Mouse (Mus musculus) ES-E14 (cell line): ENCODE results near the gene Usp17lc. TPM values are rescaled to one million over a fixed set of nuclear protein-coding genes. Genes with fewer than 3 reads are reported as not detected.
"Not testable (repeated sequence)": the region's sequence is repeated elsewhere in the genome, so short reads cannot be mapped to it uniquely, and the experiment has no call there.

Source experiments
- DNase-seq: peaks from one replicate; pipeline ENCODE4 v3.0.0-alpha.2; 2013; ENCODE audit warnings: low read depth, low spot score
- H3K27ac ChIP-seq: 2 replicates; pipeline ENCODE4 v1.5.1; 2012; ENCODE audit warnings: low read depth, mild to moderate bottlenecking, low read length, moderate library complexity, mixed read lengths; ENCODE audit not compliant: poor library complexity, insufficient read depth, severe bottlenecking
- H3K36me3 ChIP-seq: 2 replicates; pipeline ENCODE4 v1.6.1; 2012; ENCODE audit warnings: mild to moderate bottlenecking, low read length, moderate library complexity, mixed read lengths; ENCODE audit not compliant: control insufficient read depth, poor library complexity, insufficient read depth, severe bottlenecking
- H3K4me1 ChIP-seq, 2 experiments: fragments of 150-350 bp in 1 of 2; sonication (generic) in 1 of 2; 2 replicates each; pipeline ENCODE4 v1.6.1; 2012; ENCODE audit warnings: low read length in 2 of 2, mild to moderate bottlenecking in 1 of 2, mixed read lengths in 1 of 2; ENCODE audit not compliant: control insufficient read depth in 2 of 2, insufficient read depth in 2 of 2, poor library complexity in 1 of 2
- H3K4me3 ChIP-seq, 2 experiments: fragments of 150-350 bp in 1 of 2; sonication (generic) in 1 of 2; 2 replicates each; pipeline ENCODE4 v1.5.1; 2012; ENCODE audit warnings: low read length in 2 of 2, low read depth in 1 of 2, mild to moderate bottlenecking in 1 of 2, mixed read lengths in 1 of 2; ENCODE audit not compliant: insufficient read depth in 1 of 2, poor library complexity in 1 of 2, severe bottlenecking in 1 of 2
- H3K9ac ChIP-seq: 2 replicates; pipeline ENCODE4 v1.6.1; 2012; ENCODE audit warnings: low read depth, mild to moderate bottlenecking, low read length, mixed read lengths; ENCODE audit not compliant: poor library complexity, insufficient read depth, severe bottlenecking
- H3K9me3 ChIP-seq: fragments of 150-350 bp; sonication (generic); 2 replicates; pipeline ENCODE4 v1.6.1; 2012; ENCODE audit warnings: low read depth, mild to moderate bottlenecking, low read length; ENCODE audit not compliant: control insufficient read depth, insufficient read depth
- CHD2 ChIP-seq: IDR thresholded peaks from 2 replicates; pipeline ENCODE4 v1.6.1; 2014; ENCODE audit warnings: mild to moderate bottlenecking, low read depth, low read length, inconsistent platforms
- HCFC1 ChIP-seq: IDR thresholded peaks from 2 replicates; pipeline ENCODE4 v1.6.1; 2012; ENCODE audit warnings: low read length, inconsistent platforms, borderline replicate concordance; ENCODE audit not compliant: insufficient read depth
- MAFK ChIP-seq: IDR thresholded peaks from 2 replicates; pipeline ENCODE4 v1.6.1; 2014; ENCODE audit warnings: mild to moderate bottlenecking, low read depth, low read length, inconsistent platforms; ENCODE audit not compliant: insufficient read depth
- ZC3H11A ChIP-seq: IDR thresholded peaks from 2 replicates; pipeline ENCODE4 v1.6.1; 2012; ENCODE audit warnings: low read depth, mild to moderate bottlenecking, inconsistent platforms, low read length, borderline replicate concordance
- ZNF384 ChIP-seq: IDR thresholded peaks from 2 replicates; pipeline ENCODE4 v1.6.1; 2012; ENCODE audit warnings: low read depth, low read length, inconsistent platforms
- in situ Hi-C, 2 experiments: fragments of 600-800 bp; cut with MboI; formaldehyde crosslinking; loops; one replicate each; pipeline ENCODE4 v1.15.1; 2025; ENCODE audit warnings: low sequenced_read_pairs in 2 of 2, inconsistent platforms in 1 of 2; ENCODE audit not compliant: unreplicated experiment in 2 of 2
- total RNA-seq: library from RNA; depleted of rRNA; stranded (reverse); fragments of 300-350 nt; gene quantifications from 2 replicates; pipeline ENCODE4 v1.2.3, GENCODE M21; 2012; rRNA removed

The Usp17lc gene
- 3.7 and 6.4 TPM in 2 replicates for total RNA-seq

- H3K4me3 ChIP-seq, H3K9me3 ChIP-seq, H3K4me1 ChIP-seq, in situ Hi-C loops, H3K27ac ChIP-seq, H3K36me3 ChIP-seq, DNase-seq, H3K9ac ChIP-seq: not testable (repeated sequence)
Measured at GRCm38 (mm10) chr7:103414772-103415171, at the start of gene Usp17lc. Usp17lc (plus strand) TSS chr7:103415072.

- no peak for DNase-seq
- Histone ChIP-seq H3K9ac (no peak within 1 kb of the TSS), H3K4me3 (no peak within 1 kb of the TSS), H3K36me3 (no peaks in the 10 kb centered on the region), H3K4me1 (no peaks in the 10 kb centered on the region), H3K27ac (no peak within 1 kb of the TSS), H3K9me3 (no peaks in the 10 kb centered on the region)
- in situ Hi-C loops = no loop called here
- TF ChIP-seq CHD2 = no peak
- no peak for TF ChIP-seq ZC3H11A
- no peak for TF ChIP-seq ZNF384
- TF ChIP-seq HCFC1 = no peak
- TF ChIP-seq MAFK = no peak
Measured at GRCm38 (mm10) chr7:103386077-103386476, 28.8 kb upstream of the Usp17lc start, which contains the start of gene Olfr603. Olfr603 (minus strand) TSS chr7:103386177.

GRCm38 (mm10) chr7:103397758-103398157, 17.1 kb upstream of the Usp17lc start:
- H3K4me3 ChIP-seq = no peak overlapping the region
- no peak for TF ChIP-seq ZNF384
- no peak for TF ChIP-seq CHD2
- TF ChIP-seq ZC3H11A = no peak
- no peak for TF ChIP-seq HCFC1
- no peak for TF ChIP-seq MAFK

DNA sequence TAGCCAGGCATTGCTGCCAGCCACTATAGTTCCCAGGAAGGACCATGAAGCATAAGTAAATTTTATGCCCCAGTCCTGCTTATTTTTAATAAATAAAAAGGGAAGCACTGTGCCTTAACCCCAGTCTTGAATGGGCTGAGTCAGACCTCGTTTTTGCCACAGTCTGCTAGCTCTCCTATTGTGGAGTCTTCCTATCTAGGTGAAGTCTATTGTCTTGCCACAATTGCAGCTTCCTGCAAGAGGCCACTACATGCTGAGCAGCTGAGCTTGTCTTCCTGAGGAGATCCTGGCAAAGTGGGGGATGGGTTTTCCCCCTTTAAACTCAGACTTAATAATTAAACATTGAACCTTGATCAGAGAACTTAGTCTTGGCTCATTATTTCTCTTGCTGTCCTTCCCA, 15.9 kb upstream of the Usp17lc start:
- peaks cover 1 to 7% of the 10 kb centered on the region in 2 experiments; a peak in 2 of 4 replicates for H3K4me1 ChIP-seq
- no peaks in the 10 kb centered on the region for H3K9me3 ChIP-seq
- TF ChIP-seq MAFK (no peak), ZC3H11A (no peak), CHD2 (no peak), ZNF384 (no peak), HCFC1 (no peak)
- H3K9ac ChIP-seq = no peak overlapping the region
- no peak for DNase-seq
- no peak overlapping the region for H3K4me3 ChIP-seq
- no peaks in the 10 kb centered on the region for H3K36me3 ChIP-seq
- in situ Hi-C loops = no loop called here
- H3K27ac ChIP-seq = peak overlapping the region; percentile 12; the same call in 1 of the 2 replicates

More at GRCm38 (mm10) chr7:103397758-103398157, 17.1 kb upstream of the Usp17lc start:
- in situ Hi-C loops = no loop called here
- no peaks in the 10 kb centered on the region for H3K9me3 ChIP-seq
- H3K4me1 ChIP-seq = peaks cover 1 to 5% of the 10 kb centered on the region in 2 experiments; a peak in 2 of 4 replicates
- DNase-seq = no peak
- no peak overlapping the region for H3K9ac ChIP-seq
- no peaks in the 10 kb centered on the region for H3K36me3 ChIP-seq
- peak overlapping the region; percentile 5; the same call in 1 of the 2 replicates for H3K27ac ChIP-seq

DNA sequence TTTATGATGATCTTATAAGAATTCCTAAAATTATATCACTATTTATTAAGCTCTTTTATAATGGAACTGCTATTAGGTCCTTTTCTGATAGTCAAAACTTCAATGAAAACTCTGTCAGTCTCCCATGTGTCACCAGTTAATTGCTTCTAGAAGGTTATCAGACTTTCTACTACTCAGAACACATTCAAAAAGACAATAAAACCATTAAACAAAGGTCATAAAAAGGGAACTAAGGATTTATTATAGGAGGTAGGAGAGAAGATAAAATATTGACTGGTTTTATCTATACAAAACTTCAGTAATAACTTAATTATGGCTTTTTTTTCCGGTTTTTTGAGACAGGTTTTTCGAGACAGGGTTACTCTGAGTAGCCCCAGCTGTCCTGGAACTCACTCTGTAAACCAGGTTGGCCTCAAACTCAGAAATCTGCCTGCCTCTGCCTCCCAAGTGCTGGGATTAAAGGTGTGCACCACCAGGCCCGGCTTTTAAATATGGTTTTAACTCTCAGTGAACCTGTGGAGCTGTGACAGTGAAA, 8.3 kb upstream of the Usp17lc start:
- in situ Hi-C loops, H3K9me3 ChIP-seq, H3K4me1 ChIP-seq, H3K4me3 ChIP-seq, DNase-seq, H3K9ac ChIP-seq, H3K36me3 ChIP-seq, H3K27ac ChIP-seq: not testable (repeated sequence)
